Mouse (Mus musculus) MEL (cell line): ENCODE results near the gene Cdh6.

ENCODE experiments used
- CHD2 ChIP-seq: IDR thresholded peaks from 2 replicates; pipeline ENCODE4 v1.6.1; 2011; ENCODE audit warnings: low read length, improper control_type of control experiment
- CTCF ChIP-seq, 3 experiments: IDR thresholded peaks in 2 of 3; conservative IDR thresholded peaks in 1 of 3; 2 replicates each; pipeline ENCODE4 v1.5.1; 2011 to 2012; ENCODE audit warnings: low read length in 3 of 3, low read depth in 2 of 3, mild to moderate bottlenecking in 2 of 3, improper control_type of control experiment in 1 of 3, inconsistent platforms in 1 of 3, mixed read lengths in 1 of 3, moderate library complexity in 1 of 3; ENCODE audit not compliant: control insufficient read depth in 1 of 3, insufficient read depth in 1 of 3, poor library complexity in 1 of 3, severe bottlenecking in 1 of 3
- GABPA ChIP-seq: IDR thresholded peaks from 2 replicates; pipeline ENCODE4 v1.6.1; 2012; ENCODE audit warnings: low read depth, mild to moderate bottlenecking, inconsistent platforms, low read length, improper control_type of control experiment, moderate library complexity
- JUND ChIP-seq: IDR thresholded peaks from 2 replicates; pipeline ENCODE4 v1.6.1; 2011; ENCODE audit warnings: low read depth, mild to moderate bottlenecking, improper control_type of control experiment, low read length
- KAT2A ChIP-seq: conservative IDR thresholded peaks from 2 replicates; pipeline ENCODE4 v1.6.1; 2012; ENCODE audit warnings: low read depth, low read length, improper control_type of control experiment, inconsistent platforms
- NELFE ChIP-seq: IDR thresholded peaks from 2 replicates; pipeline ENCODE4 v1.6.1; 2011; ENCODE audit warnings: low read depth, low read length, improper control_type of control experiment
- POLR2A ChIP-seq, 2 experiments: IDR thresholded peaks; 2 replicates each; pipeline ENCODE4 v1.6.1; 2011 to 2012; ENCODE audit warnings: low read length in 2 of 2, mild to moderate bottlenecking in 2 of 2, control low read depth in 1 of 2, improper control_type of control experiment in 1 of 2, low read depth in 1 of 2, moderate library complexity in 1 of 2; ENCODE audit not compliant: control insufficient read depth in 1 of 2, insufficient read depth in 1 of 2, poor library complexity in 1 of 2
- POLR2AphosphoS2 ChIP-seq: IDR thresholded peaks from 2 replicates; pipeline ENCODE4 v1.6.1; 2011; ENCODE audit warnings: low read length, improper control_type of control experiment
- RCOR1 ChIP-seq: IDR thresholded peaks from 2 replicates; pipeline ENCODE4 v1.6.1; 2012; ENCODE audit warnings: low read depth, mild to moderate bottlenecking, inconsistent platforms, low read length, improper control_type of control experiment
- SMC3 ChIP-seq: IDR thresholded peaks from 2 replicates; pipeline ENCODE4 v1.6.1; 2011; ENCODE audit warnings: low read depth, low read length, improper control_type of control experiment
- TCF12 ChIP-seq: IDR thresholded peaks from 2 replicates; pipeline ENCODE4 v1.6.1; 2014; ENCODE audit warnings: low read depth, mild to moderate bottlenecking, inconsistent platforms, low read length, improper control_type of control experiment, moderate library complexity
- UBTF ChIP-seq: IDR thresholded peaks from 2 replicates; pipeline ENCODE4 v1.6.1; 2012; ENCODE audit warnings: low read depth, mild to moderate bottlenecking, inconsistent platforms, low read length, improper control_type of control experiment, moderate library complexity, borderline replicate concordance; ENCODE audit not compliant: insufficient read depth
- ZKSCAN1 ChIP-seq: IDR thresholded peaks from 2 replicates; pipeline ENCODE4 v1.6.1; 2012; ENCODE audit warnings: low read depth, mild to moderate bottlenecking, inconsistent platforms, low read length, improper control_type of control experiment, moderate library complexity

GRCm38 (mm10) chr15:13208716-13209115 is 35.2 kb upstream of the Cdh6 start:
- no peak for TF ChIP-seq POLR2AphosphoS2
- no peak for TF ChIP-seq CHD2
- no peak for TF ChIP-seq UBTF
- no peak for TF ChIP-seq ZKSCAN1
- no peak for TF ChIP-seq CTCF (IDR thresholded peaks at IDR 0.05 in 2 of 3, conservative IDR thresholded peaks at IDR 0.05 in 1 of 3; ENCODE audit: control insufficient read depth in 1 of 3, insufficient read depth in 1 of 3, low read depth in 2 of 3, low read length in 3 of 3, poor library complexity in 1 of 3, severe bottlenecking in 1 of 3)
- no peak for TF ChIP-seq TCF12
- no peak for TF ChIP-seq SMC3
- no peak for TF ChIP-seq JUND
- no peak for TF ChIP-seq NELFE
- no peak for TF ChIP-seq POLR2A (IDR thresholded peaks at IDR 0.05; ENCODE audit: control insufficient read depth in 1 of 2, insufficient read depth in 1 of 2, low read depth in 1 of 2, low read length in 2 of 2, poor library complexity in 1 of 2)
- no peak for TF ChIP-seq GABPA
- no peak for TF ChIP-seq KAT2A
- TF ChIP-seq RCOR1: no peak
